Mouse (Mus musculus) bone marrow macrophage, adult 2 months (primary cell): Measurements from ENCODE around the gene Hmbs.

ENCODE experiments used
- CTCF ChIP-seq: IDR thresholded peaks from 2 replicates; pipeline ENCODE4 v1.5.1; 2012; ENCODE audit warnings: low read depth, mild to moderate bottlenecking, low read length, moderate library complexity
- POLR2A ChIP-seq: IDR thresholded peaks from 2 replicates; pipeline ENCODE4 v1.6.1; 2012; ENCODE audit warnings: mild to moderate bottlenecking, low read depth, low read length, borderline replicate concordance

- TF ChIP-seq CTCF = no peak
- no peak for TF ChIP-seq POLR2A
Measured at GRCm38 (mm10) chr9:44336093-44336406, 8.0 kb downstream of the Hmbs start.
